Mouse (Mus musculus) left cerebral cortex, postnatal 14 days (tissue): ENCODE data around the gene Glrp1. TPM values are rescaled to one million over a fixed set of nuclear protein-coding genes. Genes with fewer than 3 reads are reported as not detected.

Experiments used
- DNase-seq, 2 experiments: peaks; one replicate each; pipeline ENCODE4 v3.0.0; 2021 to 2022; ENCODE audit warnings: low spot score in 2 of 2, mixed read lengths in 1 of 2
- intact Hi-C: fragments of 180-260 bp; cut with DNase I; formaldehyde crosslinking; loops from one replicate; pipeline ENCODE4 v1.15.1; 2025
- long read RNA-seq, 2 experiments: library from polyadenylated mRNA; stranded (forward); transcript quantifications; one replicate each; pipeline ENCODE4 v2.0.0; 2021
- total RNA-seq, 2 experiments: library from RNA; stranded (reverse); gene quantifications; 2 replicates each; pipeline ENCODE4 v1.2.3; 2021

Glrp1 gene
- total RNA-seq = not detected
- long read RNA-seq, experiment 1 = 0 reads
- long read RNA-seq, experiment 2 = 0 reads

- intact Hi-C loops = no loop called here
- no peak for DNase-seq
Measured at GRCm38 (mm10) chr1:88509789-88510188, at the start of gene Glrp1. Gene Glrp1 (minus strand): TSS chr1:88510066.

GRCm38 (mm10) chr1:88559258-88559657 lies 49.4 kb upstream of the Glrp1 start:
- DNase-seq = no peak
- intact Hi-C loops = no loop called here

GRCm38 (mm10) chr1:88558793-88559192 lies 48.9 kb upstream of the Glrp1 start:
- intact Hi-C loops = no loop called here
- no peak for DNase-seq

GRCm38 (mm10) chr1:88556401-88556800 lies 46.5 kb upstream of the Glrp1 start:
- intact Hi-C loops = no loop called here

GRCm38 (mm10) chr1:88553500-88554187 lies 43.8 kb upstream of the Glrp1 start:
- DNase-seq = peak; percentile 22 to 41

More at GRCm38 (mm10) chr1:88556401-88556800, 46.5 kb upstream of the Glrp1 start:
- DNase-seq = no peak

GRCm38 (mm10) chr1:88549263-88549662 lies 39.4 kb upstream of the Glrp1 start:
- intact Hi-C loops = no loop called here
- no peak for DNase-seq

More at GRCm38 (mm10) chr1:88553500-88554187, 43.8 kb upstream of the Glrp1 start:
- intact Hi-C loops = no loop called here

- intact Hi-C loops = no loop called here
- DNase-seq = peak; percentile 33 to 47
Measured at GRCm38 (mm10) chr1:88547172-88547571, 37.3 kb upstream of the Glrp1 start.

GRCm38 (mm10) chr1:88543608-88544007 lies 33.7 kb upstream of the Glrp1 start:
- intact Hi-C loops = no loop called here
- peak in 1 of 2 experiments; percentile 26 for DNase-seq

GRCm38 (mm10) chr1:88539823-88540222 lies 30.0 kb upstream of the Glrp1 start:
- intact Hi-C loops = no loop called here
- peak; percentile 34 to 41 for DNase-seq

- no peak for DNase-seq
- intact Hi-C loops = no loop called here
Measured at GRCm38 (mm10) chr1:88539256-88539655, 29.4 kb upstream of the Glrp1 start.

- DNase-seq = no peak
- intact Hi-C loops = no loop called here
Measured at GRCm38 (mm10) chr1:88536308-88536707, 26.4 kb upstream of the Glrp1 start.

- no peak for DNase-seq
- intact Hi-C loops = no loop called here
Measured at GRCm38 (mm10) chr1:88534091-88534490, 24.2 kb upstream of the Glrp1 start.

GRCm38 (mm10) chr1:88526161-88526560 lies 16.3 kb upstream of the Glrp1 start:
- no peak for DNase-seq
- intact Hi-C loops = no loop called here

- DNase-seq = no peak
- intact Hi-C loops = no loop called here
Measured at GRCm38 (mm10) chr1:88525622-88526021, 15.8 kb upstream of the Glrp1 start.

- intact Hi-C loops = no loop called here
- no peak for DNase-seq
Measured at GRCm38 (mm10) chr1:88521170-88521747, 11.4 kb upstream of the Glrp1 start.

GRCm38 (mm10) chr1:88513613-88514012 lies 3.7 kb upstream of the Glrp1 start:
- DNase-seq = no peak
- intact Hi-C loops = no loop called here

- intact Hi-C loops = no loop called here
- DNase-seq = no peak
Measured at GRCm38 (mm10) chr1:88507886-88508285, 2.0 kb downstream of the Glrp1 start.

GRCm38 (mm10) chr1:88507214-88507613 lies 2.7 kb downstream of the Glrp1 start:
- intact Hi-C loops = no loop called here
- no peak for DNase-seq

- DNase-seq = no peak
- intact Hi-C loops = no loop called here
Measured at GRCm38 (mm10) chr1:88506412-88506811, 3.5 kb downstream of the Glrp1 start.

- no peak for DNase-seq
- intact Hi-C loops = no loop called here
Measured at GRCm38 (mm10) chr1:88505697-88506096, 4.2 kb downstream of the Glrp1 start.

- intact Hi-C loops = no loop called here
- no peak for DNase-seq
Measured at GRCm38 (mm10) chr1:88504531-88504945, 5.3 kb downstream of the Glrp1 start.
